In the genomic region with DNA sequence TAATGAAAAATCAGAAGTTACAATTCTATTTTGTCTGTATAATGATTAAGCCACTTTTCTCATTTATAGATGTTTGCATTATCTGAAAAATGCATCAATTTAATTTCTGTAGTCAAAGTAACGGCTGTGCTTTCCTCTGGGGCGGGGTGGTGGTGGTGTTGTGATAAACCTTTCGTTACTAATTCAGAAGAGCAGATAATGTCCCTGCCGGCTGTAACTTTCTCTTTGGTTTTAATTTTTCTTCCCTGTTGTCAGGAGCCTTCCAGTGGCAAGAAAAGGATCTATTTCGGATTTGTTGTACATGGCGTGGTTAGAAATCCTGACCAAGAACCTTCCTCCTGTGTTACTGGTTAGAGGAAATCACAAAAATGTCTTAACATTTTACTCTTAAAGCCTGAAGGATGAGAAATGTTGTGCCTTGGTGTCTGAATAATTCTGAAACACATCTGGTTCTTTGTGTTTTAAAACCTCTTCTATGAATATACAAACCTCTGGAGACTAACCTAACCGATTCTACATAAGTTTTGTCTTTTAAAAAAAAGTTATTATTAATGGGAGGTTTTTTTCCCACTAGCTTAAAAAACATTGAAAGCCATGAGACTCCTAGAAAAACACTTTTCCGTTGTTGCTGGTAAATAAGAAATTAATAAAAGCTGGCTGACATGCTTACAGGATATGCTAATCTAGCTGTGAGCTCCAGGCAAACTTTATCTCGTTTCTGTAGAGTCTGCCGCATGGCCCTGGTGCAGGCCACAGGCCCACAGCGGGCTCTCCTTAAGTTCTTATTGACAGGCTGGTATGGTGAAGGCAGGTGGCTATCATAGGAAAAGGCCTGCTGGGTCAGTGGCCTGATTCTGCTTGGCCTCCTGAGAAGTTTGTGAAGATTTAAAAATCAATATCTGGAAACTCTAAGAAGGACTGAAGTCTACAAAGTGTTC, we compare ENCODE assay signal across 17 mouse cellular contexts.
"Had no signal": no experiment of that assay in that cellular context is flagged by ENCODE, and none has a peak within 500 bp of the region (broad histone marks: within the 10 kb centered on the region; RNA-seq: fewer than 3 reads in every experiment).

No protein-coding gene starts in this region.

- H3K27me3 ChIP-seq: intestine, embryonic 15.5 days; limb, embryonic 15.5 days; lung, embryonic 15.5 days; midbrain, embryonic 15.5 days; neural tube, embryonic 12.5 days had no signal

- H3K36me3 ChIP-seq: intestine, embryonic 15.5 days; limb, embryonic 15.5 days; lung, embryonic 15.5 days; midbrain, embryonic 15.5 days; neural tube, embryonic 12.5 days had no signal

- H3K4me1 ChIP-seq: intestine, embryonic 15.5 days; limb, embryonic 15.5 days; lung, embryonic 15.5 days; midbrain, embryonic 15.5 days; neural tube, embryonic 12.5 days had no signal

- ATAC-seq: intestine, embryonic 15.5 days; midbrain, embryonic 15.5 days had no signal

- H3K9ac ChIP-seq: intestine, embryonic 15.5 days; limb, embryonic 15.5 days; lung, embryonic 15.5 days; midbrain, embryonic 15.5 days; neural tube, embryonic 12.5 days had no signal

- H3K4me3 ChIP-seq: intestine, embryonic 15.5 days; layer of hippocampus, adult 2 months; left cerebral cortex, adult 2 months; limb, embryonic 15.5 days; lung, embryonic 15.5 days; midbrain, embryonic 15.5 days; neural tube, embryonic 12.5 days had no signal

- H3K27ac ChIP-seq: intestine, embryonic 15.5 days; layer of hippocampus, adult 2 months; left cerebral cortex, adult 2 months; limb, embryonic 15.5 days; lung, embryonic 15.5 days; macrophage; midbrain, embryonic 15.5 days; neural tube, embryonic 12.5 days had no signal

- H3K4me2 ChIP-seq: intestine, embryonic 15.5 days; limb, embryonic 15.5 days; lung, embryonic 15.5 days; midbrain, embryonic 15.5 days; neural tube, embryonic 12.5 days had no signal

- H3K9me3 ChIP-seq: intestine, embryonic 15.5 days; limb, embryonic 15.5 days; lung, embryonic 15.5 days; midbrain, embryonic 15.5 days; neural tube, embryonic 12.5 days had no signal

- DNase-seq: kidney, adult 18-20 months; kidney, postnatal 10 days; kidney, postnatal 4 days; lung, postnatal 14 days; retina, postnatal 1 day; right cerebral cortex, postnatal 4 days; spleen, adult 18-20 months; thymus, adult 18-20 months; thymus, postnatal 14 days had no signal
